Mouse (Mus musculus): ENCODE measurements around the gene Tssc4.

Gene Tssc4

DNA sequence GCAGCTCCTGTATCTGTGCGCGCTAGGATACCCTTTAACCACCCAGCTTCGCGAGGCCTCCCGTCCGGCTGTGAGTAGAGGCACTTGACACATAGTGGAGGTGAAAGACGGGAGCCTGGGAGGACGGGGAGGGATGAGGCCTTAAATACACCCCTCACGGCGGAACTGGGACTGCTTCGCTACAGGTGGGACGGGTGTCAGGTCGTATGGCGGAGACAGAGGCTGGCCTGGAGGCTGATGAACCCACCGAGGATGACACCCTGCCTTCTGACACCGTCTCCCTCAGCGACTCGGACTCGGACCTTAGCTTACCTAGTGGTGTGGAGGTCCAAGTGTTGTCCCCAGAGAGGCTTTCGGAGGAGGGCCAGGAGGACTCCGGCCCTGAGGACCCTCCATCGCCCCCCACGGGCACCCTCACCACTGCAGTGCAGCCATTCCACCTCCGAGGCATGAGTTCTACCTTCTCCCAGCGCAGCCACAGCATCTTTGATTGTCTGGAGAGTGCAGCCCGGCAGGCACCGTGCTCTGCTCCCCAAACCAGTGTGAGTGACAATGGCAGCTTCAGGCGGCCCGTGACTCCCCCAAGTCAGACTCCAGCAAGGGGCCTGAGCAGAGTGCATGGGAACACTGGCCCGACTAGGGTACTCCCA lies 827 bp downstream of the Tssc4 start:
- DNase-seq, result peak; percentile 31 to 42

DNA sequence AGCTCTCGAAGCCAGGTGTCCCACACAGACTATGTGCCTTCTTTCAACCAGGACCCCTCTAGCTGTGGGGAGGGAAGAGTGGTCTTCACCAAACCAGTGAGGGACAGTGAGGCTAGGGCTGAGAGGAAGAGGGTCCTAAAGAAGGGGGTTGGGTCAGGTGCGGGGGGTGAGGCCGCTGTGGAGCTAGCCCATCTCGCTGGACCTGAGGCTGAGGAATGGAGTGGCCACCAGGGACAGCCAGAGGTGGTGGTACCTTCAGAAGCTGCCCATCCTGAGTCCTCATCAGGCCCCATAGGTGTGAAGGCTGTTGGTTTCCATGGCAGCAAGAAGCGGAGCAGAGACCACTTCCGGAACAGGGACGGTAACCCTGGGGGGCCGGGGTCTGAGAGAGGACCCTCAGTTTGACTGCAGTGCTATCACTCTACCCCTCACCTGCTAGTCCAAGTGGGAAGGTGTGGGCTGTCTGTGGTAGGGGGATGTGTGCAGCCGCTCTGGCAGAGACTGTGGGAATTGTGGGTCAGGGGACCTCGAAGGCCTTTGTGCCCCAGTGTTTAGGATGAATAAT lies 1.5 kb downstream of the Tssc4 start:
- no peak for DNase-seq

DNA sequence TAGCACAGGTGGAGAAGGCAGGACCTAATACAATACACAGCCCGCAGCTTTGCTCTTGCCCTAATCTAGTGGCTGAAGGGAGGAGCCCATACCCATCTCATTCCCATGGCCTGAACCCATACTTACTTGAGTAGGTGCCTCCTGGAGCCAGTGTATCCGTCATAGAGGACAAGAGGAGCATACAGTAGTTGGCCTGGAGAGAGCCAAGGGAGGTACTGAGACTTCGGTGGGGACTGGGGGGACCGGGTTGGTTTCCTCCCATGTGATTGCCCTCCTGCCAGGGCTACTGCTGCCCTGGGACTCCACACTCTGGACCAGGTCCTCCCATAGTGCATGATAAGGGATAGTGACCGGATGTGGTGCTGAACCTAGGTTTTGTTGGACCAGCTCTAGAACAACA lies 3.6 kb downstream of the Tssc4 start:
- no peak for DNase-seq

DNA sequence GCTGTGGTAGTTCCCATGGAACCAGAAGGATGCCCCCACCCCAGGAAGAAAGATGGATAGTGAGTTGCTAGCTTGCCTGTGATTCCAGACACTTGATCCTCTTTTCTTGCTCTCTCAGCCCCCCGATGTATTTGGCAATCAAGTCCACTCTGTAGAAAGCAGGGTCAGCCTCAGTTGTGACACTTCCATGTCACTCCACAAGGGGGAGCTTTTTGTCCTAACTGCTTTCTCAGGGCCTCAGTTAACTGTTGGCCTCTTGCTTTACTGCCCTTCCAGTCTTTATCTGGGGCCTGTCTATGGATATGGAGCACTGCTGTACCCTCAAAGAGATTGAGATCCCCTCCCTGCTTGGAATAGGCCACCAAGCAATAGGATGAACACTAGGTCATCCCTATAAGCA lies 4.0 kb downstream of the Tssc4 start:
- no peak for DNase-seq

DNA sequence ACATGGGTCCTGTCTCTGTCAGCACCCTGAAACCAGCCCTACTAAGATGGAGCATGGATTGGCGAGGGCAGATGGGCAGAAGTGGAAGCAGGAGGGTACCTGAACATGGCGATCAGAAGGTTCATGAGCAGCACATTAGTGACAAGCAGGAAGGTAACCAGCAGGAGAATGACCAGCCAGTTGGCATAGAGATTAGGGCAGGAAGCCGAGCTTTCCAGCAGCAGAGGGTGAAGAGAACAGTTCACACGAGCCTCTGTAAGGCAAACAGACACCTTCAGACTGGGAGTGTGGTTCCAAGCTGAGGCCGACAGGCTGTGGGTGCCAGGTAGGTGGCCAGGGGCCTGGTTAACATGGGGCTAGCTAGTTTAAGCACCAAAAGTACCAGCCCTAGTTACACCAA lies 6.3 kb downstream of the Tssc4 start:
- DNase-seq, result no peak

DNA sequence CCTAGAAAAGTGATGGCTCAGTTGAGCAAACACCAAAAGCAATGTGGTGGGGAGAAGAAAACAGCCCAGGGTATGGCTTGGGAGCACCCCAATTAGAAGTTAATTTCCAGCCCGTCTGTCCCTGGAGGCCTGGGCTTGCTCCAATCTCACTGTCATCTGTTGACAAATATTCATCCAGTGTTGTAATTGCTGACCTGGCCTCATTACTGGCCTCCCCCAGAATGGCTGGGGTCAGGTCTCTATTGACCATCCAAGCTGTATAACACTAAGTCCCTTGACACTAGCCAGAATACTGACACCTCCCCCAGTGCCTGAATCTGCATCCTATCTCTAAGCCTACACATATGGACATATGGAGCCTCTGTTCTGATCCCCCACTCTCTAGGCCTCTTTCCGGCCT lies 8.3 kb downstream of the Tssc4 start:
- DNase-seq, result no peak

DNA sequence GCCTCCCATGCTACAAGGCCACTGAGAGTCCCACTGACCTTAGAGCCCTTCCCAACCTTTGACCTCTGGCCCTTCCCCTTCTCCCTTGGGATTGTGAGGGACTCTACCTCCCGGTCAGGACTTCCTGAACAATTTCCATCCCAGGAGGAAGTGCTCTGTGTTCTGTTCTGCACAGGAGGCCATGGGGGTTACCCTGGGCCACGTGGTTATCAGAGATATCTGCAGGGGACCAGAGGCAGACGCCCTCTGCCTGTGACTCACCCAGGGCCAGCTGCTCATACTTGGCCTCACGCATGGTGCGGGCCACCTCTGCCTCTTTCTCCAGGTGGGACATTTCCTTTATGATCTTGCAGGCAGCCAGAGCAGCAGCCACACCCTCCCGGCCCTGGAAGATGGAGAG lies 13.0 kb downstream of the Tssc4 start:
- no peak for DNase-seq

DNA sequence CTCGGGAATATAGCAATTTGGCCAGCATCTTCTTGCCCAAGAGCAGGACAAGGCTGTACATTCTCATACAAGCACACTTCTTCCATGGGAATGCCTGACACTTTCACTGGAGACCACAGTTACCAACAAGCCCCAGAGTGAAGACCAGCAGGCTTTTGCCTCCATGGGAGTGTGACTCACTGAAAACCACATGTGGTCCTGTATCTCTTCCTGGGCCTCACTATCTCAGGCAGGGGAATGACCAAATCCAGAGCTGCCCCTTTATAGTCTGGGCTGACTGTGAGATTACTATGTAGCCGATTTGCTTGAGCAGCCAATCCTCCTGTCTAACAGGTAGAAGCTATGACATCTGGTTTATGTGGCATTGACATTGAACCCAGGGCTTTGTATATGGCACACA lies 14.7 kb downstream of the Tssc4 start:
- DNase-seq, result no peak

DNA sequence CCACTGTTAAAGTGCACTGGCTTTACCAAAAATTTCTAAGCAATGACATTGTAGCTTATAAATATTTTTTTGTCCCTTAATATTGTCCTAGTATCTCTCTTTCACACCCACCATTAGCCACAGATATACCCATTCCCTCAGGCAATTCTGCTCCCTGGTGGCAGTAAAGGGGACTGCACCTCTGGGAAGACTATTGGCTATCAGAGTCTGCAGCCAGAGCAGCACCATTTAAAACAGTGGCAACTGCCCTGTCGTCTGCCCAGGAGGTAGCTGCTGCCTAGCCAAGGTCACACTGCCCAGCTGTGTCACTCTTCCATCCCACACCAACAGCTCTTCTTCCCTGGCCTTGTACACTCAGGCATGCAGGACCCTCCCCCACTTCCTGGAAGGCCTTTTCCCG lies 17.3 kb downstream of the Tssc4 start:
- peak in 1 of 2 experiments; percentile 18 for DNase-seq

DNA sequence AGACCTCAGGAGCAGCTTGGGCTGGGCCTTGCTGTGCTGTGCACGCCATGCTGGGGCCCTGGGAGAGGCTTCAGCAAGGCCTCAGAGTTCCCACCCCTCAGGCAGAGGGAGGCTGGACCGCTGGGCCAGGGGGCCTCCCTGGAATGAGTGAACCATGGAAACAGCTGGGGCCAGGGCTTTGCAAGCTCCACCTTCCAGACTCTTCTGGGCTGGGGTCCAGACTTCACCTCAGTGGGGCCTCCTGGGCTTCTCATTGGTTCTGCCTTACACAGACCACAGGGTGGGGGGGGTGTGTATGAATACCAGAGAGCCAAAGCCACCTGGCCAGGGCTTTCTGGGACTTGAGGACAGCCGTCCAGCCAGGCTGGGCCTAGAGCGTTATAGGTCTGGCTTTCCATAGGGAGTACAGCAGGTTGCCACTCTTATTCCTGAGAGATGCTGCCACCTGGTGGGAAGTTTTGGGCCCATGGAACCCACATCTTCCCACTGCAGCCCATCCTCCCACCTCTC lies 18.1 kb downstream of the Tssc4 start:
- DNase-seq, result no peak

DNA sequence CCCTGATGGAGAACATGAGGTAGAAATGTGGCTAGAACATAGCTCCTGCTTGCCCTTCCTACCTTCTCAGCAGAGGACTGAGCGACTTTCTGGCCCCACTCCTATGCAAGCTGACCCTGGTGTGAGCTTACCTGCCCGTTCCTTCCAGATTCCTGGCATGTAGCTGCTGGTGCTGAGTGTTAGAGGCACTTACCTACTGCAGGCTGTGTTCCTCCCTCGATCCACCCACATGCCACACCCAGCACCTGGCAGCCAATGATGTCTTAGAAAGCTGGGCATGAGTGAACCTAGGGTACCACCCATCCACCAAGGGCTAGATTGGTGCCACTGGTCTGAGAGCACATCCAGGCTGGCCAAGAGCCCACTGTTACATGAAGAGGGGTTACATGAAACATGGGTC lies 24.8 kb downstream of the Tssc4 start:
- DNase-seq, result no peak

DNA sequence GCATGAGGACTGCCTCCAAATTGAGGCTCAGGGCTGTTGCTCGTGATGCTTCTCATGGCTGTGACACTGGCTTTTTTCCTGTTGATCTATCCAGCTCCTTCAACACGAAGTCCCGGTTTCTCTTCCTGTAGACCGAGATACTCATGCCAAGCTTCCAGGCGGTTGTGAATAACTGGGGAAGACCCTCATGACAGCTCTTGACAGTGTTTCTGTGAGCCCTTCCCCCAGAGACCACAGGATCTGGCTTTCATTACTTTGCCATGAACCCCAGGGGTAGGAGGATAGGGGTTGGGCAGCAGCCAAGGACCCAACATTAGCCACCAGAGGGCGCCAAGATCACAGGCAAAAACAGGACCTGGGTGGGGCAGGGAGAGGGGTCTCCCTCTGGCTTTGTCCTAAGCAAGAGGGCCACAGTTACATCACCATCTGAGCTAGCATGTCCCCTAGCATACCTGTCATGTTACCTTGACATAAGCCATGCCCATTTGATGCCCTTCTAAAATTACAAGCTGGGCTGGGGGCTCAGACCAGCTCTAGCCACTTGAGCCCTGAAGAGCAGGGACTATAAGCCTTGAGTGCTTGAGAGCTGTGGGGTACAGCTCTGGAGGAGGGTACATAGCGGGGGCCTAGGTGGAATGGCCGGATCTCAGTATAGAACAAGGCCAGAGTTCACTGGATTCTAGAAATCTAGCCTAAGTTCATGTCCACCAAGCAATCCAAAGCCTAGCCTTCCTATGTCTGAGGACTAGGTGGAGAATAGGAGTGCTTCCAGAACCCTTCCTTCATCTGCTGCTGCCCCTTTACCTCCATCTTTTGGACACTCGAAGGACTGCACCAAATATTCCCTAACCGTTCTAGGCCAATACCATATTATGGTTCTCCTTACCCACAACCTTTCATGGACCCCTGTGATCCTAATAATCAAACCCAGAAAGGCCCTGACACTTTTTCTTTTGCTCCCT lies 25.8 kb downstream of the Tssc4 start, which contains the start of gene Trpm5:
Gene Trpm5 (minus strand): TSS at position 51 of the 962 bp plus-strand sequence.
- no peak for DNase-seq

DNA sequence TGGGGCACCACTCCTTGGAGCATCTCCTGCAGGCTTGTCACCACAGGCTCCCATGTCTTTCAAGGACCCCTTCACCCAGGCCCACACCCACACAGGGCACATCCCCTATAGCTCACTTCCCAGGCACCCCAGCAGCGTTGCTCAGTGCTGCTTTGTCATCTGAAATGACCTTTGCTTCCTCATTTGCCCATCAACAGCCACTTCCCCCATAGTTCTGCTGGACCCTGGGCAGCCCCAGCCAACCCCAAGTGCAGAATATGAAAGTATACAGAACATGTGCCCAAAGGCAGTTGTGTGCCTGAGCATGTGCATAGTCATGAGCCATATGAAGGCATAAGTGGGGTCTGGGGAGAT lies 26.5 kb downstream of the Tssc4 start:
- no peak for DNase-seq

DNA sequence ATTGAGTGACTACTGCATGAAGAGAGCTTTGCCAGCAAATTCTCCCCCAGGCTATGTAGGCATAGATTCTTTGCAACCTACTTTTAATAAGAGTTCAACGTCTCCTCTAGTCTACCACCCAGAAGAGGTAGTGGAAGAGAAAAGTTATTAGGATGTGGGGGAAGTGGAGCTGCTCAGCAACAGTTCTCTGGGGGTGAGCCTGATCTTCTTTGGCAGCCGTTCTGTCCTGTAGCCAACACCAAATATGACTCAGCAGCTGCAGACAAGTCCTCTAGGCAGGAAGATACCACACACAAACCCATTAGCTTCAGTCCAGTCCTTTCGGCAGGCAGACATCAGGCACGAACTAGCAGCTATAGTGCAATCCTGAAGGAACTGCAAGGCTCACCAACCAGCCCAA lies 31.7 kb downstream of the Tssc4 start:
- DNase-seq, result no peak

DNA sequence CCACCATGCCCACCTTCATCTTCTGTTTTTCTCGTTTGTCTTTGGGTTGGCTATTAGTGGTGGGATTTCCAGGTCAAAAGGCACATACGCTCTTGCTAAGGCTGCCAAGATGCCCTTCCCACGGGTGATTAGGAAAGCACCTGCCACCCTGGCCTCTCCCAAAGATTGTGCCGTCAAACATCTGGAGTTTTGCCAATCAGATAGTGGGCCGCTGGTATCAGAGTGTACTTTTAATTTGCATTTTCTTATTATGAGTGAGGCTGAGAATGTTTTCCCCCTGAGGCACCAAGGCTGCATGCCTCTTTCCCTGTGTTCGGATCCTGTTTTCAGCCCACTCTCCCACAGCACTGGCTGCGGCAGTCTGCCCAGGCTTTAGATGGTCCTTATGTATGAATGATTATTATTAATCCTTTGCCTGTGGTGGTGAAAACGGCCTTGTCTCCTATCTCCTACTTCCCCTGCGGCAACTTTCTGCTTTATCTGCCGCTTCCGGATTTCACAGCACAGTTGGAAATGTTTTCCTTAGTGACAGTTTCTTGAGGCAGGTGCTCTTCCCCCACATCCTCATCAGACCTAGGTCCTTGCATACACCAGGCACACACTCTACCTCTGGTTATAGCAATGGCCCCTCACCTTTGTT lies 36.3 kb downstream of the Tssc4 start:
- DNase-seq, result no peak

DNA sequence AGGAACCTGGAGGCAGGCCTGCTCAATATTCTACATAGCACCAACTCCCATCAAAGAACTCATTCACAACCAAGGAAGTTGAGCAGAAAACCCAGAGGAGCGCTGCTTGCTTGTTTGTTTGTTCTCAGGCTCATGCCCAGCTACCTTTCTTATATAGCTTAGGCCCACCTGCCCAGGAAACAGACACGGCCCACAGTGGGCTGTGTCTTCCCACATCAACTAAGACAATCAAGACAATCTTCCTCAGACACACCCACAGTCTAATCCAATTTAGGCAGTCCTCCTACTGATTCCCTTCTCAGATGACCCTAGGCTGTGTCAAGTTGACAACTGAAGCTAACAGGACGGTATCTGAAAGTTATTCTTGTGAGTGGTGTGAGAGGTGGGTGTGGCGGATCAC lies 37.0 kb downstream of the Tssc4 start, which contains the start of gene Kcnq1:
Gene Kcnq1 (plus strand): TSS at position 301 of the 400 bp plus-strand sequence.
- DNase-seq, result no peak

DNA sequence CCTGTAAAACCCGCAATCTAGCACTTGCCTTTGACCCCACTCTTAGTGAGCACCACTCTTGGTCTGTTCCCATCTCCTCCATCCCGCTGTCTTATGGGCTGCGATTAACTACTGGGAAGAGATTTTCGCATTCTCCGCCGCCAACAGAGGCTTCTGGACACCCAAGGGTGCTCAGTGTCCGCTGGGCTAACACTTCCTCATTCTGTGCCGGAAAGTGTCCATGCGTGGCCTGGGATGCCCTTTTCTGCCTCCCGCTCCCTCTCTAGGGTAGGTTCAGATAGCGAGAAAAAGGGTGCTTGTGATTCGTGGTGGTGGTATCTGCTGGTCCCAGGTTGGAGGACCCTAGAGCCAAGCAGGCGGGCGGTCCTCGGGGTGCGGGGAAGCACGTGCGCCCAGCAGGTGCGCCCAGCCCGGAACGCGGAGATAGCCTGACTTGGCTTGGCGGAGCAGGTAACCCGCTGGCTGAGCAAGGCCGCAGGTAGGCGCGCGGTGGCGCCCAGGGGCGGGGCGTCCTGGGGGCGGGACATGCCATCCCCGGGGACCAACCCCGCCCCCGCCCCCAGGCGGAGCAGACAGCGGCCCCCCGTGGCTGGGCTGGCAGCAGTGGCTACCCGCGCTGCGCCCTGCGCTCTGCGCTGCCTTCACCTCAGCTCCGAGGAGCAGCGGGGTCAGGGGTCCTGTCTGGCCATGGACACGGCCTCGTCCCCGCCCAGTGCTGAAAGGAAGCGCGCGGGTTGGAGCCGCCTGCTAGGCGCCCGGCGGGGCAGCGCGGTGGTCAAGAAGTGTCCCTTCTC lies 37.8 kb downstream of the Tssc4 start:
- DNase-seq, result peak; percentile 15 to 17

DNA sequence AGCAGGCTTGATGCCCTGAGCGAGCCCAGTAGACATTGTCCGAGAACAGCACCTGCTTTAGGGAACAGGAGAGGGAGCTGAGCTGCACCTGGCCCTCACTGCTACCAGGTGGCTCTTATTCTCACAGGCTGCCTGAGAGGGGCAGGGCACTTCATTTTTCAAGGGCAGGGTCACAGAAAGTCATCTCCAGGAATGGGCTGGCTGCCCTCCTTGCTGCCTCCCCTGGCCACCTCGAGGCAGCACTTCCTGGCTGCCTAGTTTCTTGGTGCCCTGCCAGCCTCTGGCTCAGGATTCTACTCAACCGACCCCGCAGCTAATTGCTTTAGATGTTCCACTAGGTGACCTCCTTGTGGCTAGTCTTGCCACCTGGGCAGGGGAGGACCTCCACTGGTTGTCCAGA lies 39.2 kb downstream of the Tssc4 start:
- DNase-seq, result no peak

DNA sequence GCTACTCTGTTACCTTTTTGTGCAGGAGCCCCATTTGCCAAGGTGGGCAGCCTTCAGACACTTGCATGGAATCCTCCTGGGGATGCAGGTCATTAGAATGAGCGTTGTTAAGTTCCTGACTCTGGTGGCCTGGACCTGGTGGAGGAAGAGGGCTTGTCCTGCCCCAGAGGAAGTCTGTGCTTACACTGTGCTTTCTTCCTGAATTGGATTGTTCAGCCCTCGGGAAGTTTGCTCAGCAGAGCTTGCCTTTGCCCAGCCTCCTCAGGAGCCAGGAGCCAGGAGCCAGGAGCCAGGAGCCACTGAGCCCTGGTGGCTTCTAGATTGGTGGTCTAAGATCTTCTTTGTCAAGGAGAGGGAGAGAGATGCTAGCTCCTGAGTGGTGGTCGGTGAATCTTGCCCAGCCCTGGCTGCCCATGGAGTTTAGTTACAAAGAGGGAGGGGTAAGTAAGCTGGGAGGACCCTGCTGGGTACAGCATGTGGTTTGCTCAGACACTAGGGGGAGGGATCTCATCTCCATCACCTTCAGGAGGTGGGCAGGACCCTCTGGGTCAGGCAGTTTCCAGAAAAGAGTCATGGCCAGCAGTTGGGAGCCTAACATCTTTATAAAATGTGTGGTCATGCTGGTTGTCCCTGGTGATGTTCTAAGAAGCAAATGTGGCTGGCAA lies 40.1 kb downstream of the Tssc4 start:
- no peak for DNase-seq

DNA sequence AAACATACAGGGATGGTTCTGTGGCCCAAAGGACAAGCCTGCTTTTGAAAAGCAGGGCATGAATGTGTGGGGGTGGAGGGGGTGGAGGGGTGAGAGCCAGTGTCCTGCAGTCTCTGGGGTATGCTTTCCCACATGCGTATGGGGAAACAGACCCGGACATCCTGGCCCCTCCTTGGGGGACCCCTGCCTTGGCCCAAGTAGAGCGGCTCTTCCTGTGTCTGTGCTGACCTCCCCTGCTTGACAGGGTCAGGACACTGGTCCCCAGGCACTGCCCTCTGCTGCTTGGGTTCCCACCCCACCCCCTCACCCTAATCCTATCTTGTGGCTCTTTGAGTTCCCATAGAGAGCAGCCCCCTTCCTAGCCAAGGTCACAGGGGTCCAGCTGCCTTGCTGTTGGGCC lies 40.6 kb downstream of the Tssc4 start:
- DNase-seq, result no peak

DNA sequence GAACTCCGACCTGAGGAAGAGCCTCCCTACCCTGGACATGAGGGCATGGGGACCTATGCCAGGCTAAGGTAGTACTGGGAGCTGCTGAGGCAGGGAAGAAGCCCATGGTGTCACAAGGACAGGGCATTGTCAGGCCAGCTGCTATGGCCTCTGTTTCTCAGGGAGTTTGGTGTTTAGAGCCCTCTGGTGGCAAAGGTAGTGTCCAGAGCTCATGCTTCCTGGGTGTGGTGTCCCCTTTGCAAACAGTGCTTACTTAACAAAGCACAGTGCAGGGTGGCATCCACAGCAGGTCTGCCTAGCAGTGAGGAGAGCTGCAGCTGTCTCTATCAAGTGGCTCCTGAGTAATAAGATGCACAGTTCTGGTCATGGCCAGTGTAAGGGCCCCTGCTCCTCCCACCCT lies 41.8 kb downstream of the Tssc4 start:
- DNase-seq, result no peak

DNA sequence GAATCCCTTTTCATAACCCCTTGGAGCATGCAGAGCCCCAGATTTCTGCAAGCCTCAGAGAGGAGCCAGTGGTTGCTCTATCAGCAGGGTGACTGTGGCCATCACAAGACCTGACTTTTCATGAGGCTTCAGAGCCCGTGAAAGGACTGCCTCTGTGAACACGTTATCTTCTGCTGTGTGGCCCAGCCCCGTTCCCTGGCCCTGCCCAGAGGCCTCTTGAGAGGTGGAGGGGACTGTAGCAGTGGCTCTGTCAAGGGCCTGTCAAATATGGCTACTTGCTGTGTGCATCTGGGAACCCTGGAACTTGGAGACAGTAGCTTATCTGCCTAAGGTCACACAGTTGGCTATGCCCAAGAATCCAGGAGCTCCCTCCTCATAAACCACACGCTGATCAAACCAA lies 42.7 kb downstream of the Tssc4 start:
- no peak for DNase-seq

Data from thymus, adult 18-20 months (tissue).